Mouse (Mus musculus) embryonic stem cell, embryonic (primary cell): ENCODE measurements at regions not wholly inside any gene's neighbourhood (a gene's known extent, or its start where the extent isn't known, plus 50 kb on each side); places are given as distances from the start of the nearest gene placed in this dataset.

Experiments used
- CTCF ChIA-PET, 4 experiments: fragments of 300-600 bp in 2 of 4; fragments of 350-600 bp in 2 of 4; sonication (Branson Sonifier 250); formaldehyde crosslinking; loops; one replicate each; lab custom pipeline; 2022; ENCODE audit warnings: inconsistent platforms in 2 of 4; lab: Charles Lee
- POLR2A ChIA-PET, 4 experiments: fragments of 300-600 bp in 2 of 4; fragments of 350-600 bp in 2 of 4; sonication (Branson Sonifier 250); formaldehyde crosslinking; loops; one replicate each; lab custom pipeline; 2022; ENCODE audit warnings: antibody characterized with exemption in 4 of 4, inconsistent platforms in 1 of 4; lab: Charles Lee

- POLR2A ChIA-PET, result interaction anchor here in 2 of 4 experiments (0.7 to 2.6 kb wide), 2 partner anchors 10 to 82 kb away, joined by 3 to 8 read pairs; no protein-coding TSS in a partner anchor
- CTCF ChIA-PET, result interaction anchor here in 1 of 4 experiments (0.6 kb wide), 1 partner anchor 105 kb away, joined by 7 read pairs; no protein-coding TSS in a partner anchor
These were observed 119.1 kb downstream of the Vrk1 start for GRCm38 (mm10) chr12:106128944-106129724.

DNA sequence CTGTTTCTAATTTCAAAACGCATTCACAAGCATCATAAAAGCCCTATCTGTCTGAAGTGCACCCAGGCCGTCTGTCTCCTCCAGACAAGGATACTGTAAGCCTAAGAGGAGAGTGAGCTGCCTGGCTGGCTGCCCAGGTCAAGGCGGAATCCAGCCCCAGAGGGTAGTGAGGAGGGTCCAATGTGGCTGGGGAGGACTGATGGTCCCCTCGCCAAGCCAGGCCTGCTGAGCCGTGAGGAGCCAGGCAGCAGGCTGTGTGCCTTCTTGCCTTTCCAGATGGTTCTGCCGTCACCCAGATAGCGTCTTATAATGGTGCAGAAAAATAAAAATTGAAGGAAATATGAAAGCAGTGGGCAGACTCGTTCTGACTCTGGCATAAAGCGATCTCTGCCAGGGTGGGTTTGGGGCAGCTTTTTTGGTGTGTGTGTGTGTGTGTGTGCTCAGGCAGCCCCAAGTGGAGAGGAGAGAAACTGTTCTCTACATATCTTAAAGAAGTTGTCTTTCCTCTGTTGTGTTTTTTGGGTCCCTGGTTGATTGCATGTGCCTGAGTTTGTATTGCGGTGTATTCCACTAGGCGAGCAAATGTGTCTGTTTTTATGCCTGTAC, 120.1 kb downstream of the Vrk1 start:
- CTCF ChIA-PET, result no interaction called here
- POLR2A ChIA-PET, result no interaction called here

GRCm38 (mm10) chr12:106132715-106133114, 122.7 kb downstream of the Vrk1 start:
- ChIA-PET POLR2A (no interaction called here), CTCF (interaction anchor here in 1 of 4 experiments (0.6 kb wide), 1 partner anchor 781 kb away, joined by 3 read pairs; no protein-coding TSS in a partner anchor)

GRCm38 (mm10) chr12:106138466-106138865, 128.4 kb downstream of the Vrk1 start:
- ChIA-PET CTCF (interaction anchor here in 1 of 4 experiments (1.4 kb wide), 1 partner anchor 47 kb away, joined by 3 read pairs; no protein-coding TSS in a partner anchor), POLR2A (interaction anchor here in 3 of 4 experiments (0.7 to 2.3 kb wide), 15 partner anchors 9 to 192 kb away, joined by 3 to 8 read pairs (median 3); no protein-coding TSS in a partner anchor)

- CTCF ChIA-PET, result interaction anchor here in 3 of 4 experiments (0.6 to 1.4 kb wide), 4 partner anchors 48 to 880 kb away, joined by 3 read pairs; no protein-coding TSS in a partner anchor
- POLR2A ChIA-PET, result interaction anchor here (0.6 to 2.3 kb wide), 16 partner anchors 8 to 400 kb away, joined by 3 to 14 read pairs (median 4); no protein-coding TSS in a partner anchor
These were observed 129.5 kb downstream of the Vrk1 start for GRCm38 (mm10) chr12:106139491-106139890.

- ChIA-PET POLR2A (interaction anchor here in 2 of 4 experiments (0.6 to 2.3 kb wide), 14 partner anchors 8 to 804 kb away, joined by 3 to 14 read pairs (median 4); no protein-coding TSS in a partner anchor), CTCF (interaction anchor here in 3 of 4 experiments (0.6 to 1.4 kb wide), 3 partner anchors 14 to 881 kb away, joined by 3 to 4 read pairs (median 3); no protein-coding TSS in a partner anchor)
These were observed 129.9 kb downstream of the Vrk1 start for GRCm38 (mm10) chr12:106139927-106140326.

DNA sequence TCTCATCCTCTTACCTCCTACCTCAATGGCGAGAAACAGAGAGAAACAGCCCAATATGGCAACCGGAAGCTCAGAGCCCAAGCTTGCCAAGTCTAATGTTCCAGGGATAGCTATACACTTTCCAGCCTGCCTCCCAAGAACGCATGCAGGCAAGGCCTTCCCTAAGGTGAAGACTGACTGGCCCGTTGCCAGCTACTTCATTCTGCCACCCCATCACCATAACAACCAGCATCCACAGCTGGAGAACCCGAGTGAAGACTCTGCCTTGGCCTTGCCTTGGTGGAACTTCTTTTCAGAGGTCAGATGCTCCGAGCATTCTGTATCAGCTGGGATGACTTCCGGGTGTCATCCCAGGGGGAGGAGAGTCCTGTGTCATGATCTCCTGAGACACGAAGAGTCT, 130.6 kb downstream of the Vrk1 start:
- CTCF ChIA-PET, result interaction anchor here in 1 of 4 experiments (1.2 kb wide), 1 partner anchor 13 kb away, joined by 4 read pairs; no protein-coding TSS in a partner anchor
- POLR2A ChIA-PET, result interaction anchor here in 2 of 4 experiments (0.8 to 1.9 kb wide), 6 partner anchors 10 to 381 kb away, joined by 3 to 14 read pairs (median 3); no protein-coding TSS in a partner anchor

- ChIA-PET CTCF (no interaction called here), POLR2A (no interaction called here)
These were observed 133.5 kb downstream of the Vrk1 start for GRCm38 (mm10) chr12:106143548-106143947.

DNA sequence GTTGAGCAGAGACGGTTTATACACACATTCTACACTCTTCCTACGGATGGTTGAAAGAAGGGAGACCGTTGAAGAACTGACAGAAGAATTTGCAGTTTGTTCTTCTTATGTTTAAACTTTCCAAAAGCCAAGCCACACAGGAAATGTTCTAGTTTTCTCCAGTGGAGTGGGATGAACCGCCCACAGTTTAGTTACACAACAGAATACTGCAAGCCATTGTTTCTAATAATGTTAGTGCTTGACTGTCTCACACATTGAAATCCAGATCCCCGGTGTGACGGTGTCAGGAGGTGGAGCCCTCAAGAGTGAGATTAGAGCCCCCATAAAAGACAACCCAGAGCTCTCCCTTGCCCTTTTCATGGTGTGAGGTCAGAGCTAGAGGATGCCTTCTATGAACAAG, 146.8 kb downstream of the Vrk1 start:
- ChIA-PET CTCF (no interaction called here), POLR2A (no interaction called here)

DNA sequence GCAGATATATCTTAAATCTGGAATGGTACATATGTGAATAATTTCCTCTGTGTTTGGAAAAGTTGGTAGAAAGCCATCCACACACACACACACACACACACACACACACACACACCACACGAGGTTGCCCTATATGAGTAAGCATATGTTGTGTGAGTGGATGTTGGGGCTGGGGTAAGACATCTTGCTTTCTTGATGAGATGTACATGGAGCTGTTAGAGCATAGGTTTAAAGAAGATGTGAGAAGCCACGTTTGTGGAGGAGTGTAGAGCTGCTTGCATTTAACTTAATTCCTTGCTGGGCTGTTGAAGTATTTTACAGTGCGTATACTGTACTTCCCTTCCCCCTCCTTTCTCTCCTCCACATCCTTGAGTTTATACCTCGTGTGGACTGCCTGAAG, 147.8 kb downstream of the Vrk1 start:
- CTCF ChIA-PET, result interaction anchor here in 1 of 4 experiments (0.5 kb wide), 1 partner anchor 422 kb away, joined by 3 read pairs; no protein-coding TSS in a partner anchor
- POLR2A ChIA-PET, result interaction anchor here in 2 of 4 experiments (0.6 to 1.2 kb wide), 4 partner anchors 11 to 304 kb away, joined by 3 to 7 read pairs (median 4); no protein-coding TSS in a partner anchor

DNA sequence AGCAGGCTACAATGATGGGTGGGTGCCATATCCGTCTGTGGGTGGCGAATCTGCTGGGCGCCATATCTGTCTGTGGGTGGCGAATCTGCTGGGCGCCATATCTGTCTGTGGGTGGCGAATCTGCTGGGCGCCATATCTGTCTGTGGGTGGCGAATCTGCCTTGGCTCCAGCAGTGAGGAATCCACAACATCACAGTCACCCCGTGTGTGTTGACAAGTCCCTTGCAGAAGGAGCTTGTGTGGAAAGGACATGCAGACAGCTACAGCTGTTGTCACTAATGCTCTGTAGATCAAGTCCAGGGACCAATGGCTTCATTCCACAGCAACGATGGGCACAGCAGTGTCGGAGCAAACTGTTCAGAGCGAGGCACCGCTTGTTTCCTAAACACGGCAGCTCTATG, 148.6 kb downstream of the Vrk1 start:
- ChIA-PET CTCF (no interaction called here), POLR2A (interaction anchor here in 2 of 4 experiments (0.9 to 2.0 kb wide), 3 partner anchors 15 to 303 kb away, joined by 3 to 7 read pairs (median 4); no protein-coding TSS in a partner anchor)

DNA sequence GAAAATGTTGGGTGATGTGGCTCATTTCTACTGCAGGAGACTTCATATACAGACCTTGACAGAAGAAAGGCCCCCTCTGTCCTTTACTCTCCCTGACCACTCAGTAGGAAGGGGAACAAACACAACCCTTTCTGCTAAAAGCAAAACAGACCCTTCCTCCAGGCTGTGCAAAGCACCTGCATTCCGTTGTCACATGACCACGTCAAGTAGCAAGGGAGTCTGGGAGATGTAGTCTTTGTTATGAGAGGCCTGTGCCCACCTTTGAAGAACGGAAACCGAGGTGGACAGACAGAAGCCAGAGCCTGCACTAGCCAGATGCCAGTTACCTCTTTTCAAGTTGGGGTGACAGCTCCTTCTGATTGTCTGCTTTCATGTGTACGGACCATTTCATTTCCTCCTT, 161.3 kb downstream of the Vrk1 start:
- CTCF ChIA-PET, result no interaction called here
- POLR2A ChIA-PET, result interaction anchor here in 1 of 4 experiments (1.6 kb wide), 1 partner anchor 31 kb away, joined by 3 read pairs; no protein-coding TSS in a partner anchor

- POLR2A ChIA-PET, result interaction anchor here (0.7 to 1.6 kb wide), 6 partner anchors 13 to 198 kb away, joined by 3 to 13 read pairs (median 4); no protein-coding TSS in a partner anchor
- CTCF ChIA-PET, result interaction anchor here in 1 of 4 experiments (0.7 kb wide), 1 partner anchor 10 kb away, joined by 4 read pairs; no protein-coding TSS in a partner anchor
These were observed 163.2 kb downstream of the Vrk1 start for GRCm38 (mm10) chr12:106173211-106173610.

GRCm38 (mm10) chr12:106174070-106174980, 164.3 kb downstream of the Vrk1 start:
- ChIA-PET CTCF (interaction anchor here in 1 of 4 experiments (0.7 to 0.8 kb wide), 5 partner anchors 8 to 1071 kb away, joined by 3 to 11 read pairs (median 4); no protein-coding TSS in a partner anchor), POLR2A (interaction anchor here (0.6 to 2.0 kb wide), 35 partner anchors 10 to 1880 kb away, joined by 3 to 14 read pairs (median 4); no protein-coding TSS in a partner anchor)

DNA sequence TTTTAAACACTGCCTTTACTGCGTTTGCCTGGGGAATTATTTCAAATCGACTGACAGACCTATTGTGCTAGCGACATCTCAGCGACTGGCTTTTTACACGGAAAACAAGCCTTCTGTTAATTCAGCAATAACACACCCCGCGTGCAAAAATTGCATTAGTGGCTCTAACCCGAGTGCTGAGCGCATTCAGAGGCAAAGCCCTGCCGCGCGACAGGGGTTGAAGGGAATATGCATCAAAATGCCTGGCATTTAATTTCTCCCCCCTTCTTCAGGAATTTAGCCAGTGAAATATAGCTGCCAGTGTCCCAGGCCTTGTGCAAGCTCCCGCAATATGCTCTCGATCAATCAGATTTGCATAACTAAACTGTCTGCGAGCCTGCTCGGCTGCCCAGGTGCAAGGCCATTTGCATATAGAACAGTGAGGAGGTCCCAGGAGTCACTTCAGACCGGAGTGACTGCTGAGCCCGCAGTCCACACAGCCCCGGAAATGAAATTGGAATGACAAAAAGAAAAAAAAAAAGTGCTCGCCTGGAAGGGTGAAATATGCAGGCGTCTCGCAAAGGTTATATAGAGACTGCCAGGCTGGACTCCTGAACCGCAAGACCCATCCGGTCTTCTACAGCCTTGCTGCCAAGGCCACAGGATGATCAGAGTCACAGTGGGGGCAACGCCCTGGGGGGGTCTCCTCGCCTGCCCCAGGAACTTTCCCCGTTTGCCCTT, 165.1 kb downstream of the Vrk1 start:
- POLR2A ChIA-PET, result interaction anchor here in 3 of 4 experiments (0.6 to 2.0 kb wide), 24 partner anchors 9 to 950 kb away, joined by 3 to 14 read pairs (median 4); no protein-coding TSS in a partner anchor

GRCm38 (mm10) chr12:106177302-106177701, 167.3 kb downstream of the Vrk1 start:
- ChIA-PET CTCF (interaction anchor here in 1 of 4 experiments (0.6 kb wide), 1 partner anchor 337 kb away, joined by 3 read pairs; no protein-coding TSS in a partner anchor), POLR2A (interaction anchor here in 3 of 4 experiments (0.5 to 1.4 kb wide), 6 partner anchors 8 to 1796 kb away, joined by 3 to 5 read pairs (median 3); no protein-coding TSS in a partner anchor)

More for the DNA sequence above, 165.1 kb downstream of the Vrk1 start:
- CTCF ChIA-PET, result no interaction called here
